Mouse (Mus musculus) right cerebral cortex, postnatal 36 days (tissue): Measurements from ENCODE around the gene Pxn.
A peak's percentile ranks its signal among the peaks of the same experiment; 100 is the strongest.

Experiments
- DNase-seq, 2 experiments: peaks; one replicate each; pipeline ENCODE4 v3.0.0; 2022; ENCODE audit warnings: low spot score in 2 of 2, mixed read lengths in 1 of 2

Pxn gene

DNA sequence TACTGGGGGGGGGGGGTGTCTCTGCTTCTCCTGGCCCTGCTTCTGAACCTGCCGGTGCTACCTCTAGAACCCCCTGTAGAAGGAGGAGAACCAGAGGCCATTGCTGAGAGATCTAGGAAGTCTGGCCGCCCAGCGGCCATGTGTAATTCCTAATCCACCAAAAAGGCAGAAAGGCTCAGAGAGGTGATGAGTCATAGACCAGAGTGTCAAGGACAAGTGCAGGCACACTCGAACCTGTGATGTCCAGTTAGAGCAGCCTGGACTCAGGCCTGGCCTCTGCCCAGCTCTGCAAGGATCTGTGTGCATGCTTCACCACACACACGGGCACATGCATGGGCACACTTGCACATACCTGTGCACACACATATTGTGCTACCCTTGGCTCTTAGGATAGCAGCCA lies 21.7 kb downstream of the Pxn start:
- DNase-seq, result no peak

DNA sequence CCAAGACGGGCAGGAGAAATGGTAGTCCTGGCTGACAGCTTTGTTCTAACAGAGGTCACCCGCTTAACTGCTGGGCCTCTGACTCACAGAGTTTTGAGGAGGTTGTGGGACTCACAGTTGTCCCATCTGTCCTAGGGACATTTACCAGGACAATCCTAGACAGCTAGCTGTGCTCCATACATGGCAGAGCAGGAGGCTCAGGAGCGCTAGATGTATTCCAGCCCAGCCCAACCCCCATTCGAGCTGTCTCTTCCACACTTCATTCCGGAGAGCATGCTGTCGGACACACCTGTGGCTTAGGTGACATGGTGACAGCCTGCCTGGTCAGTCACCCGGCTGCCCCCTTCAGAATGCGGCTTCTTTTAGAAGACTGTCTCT lies 22.9 kb downstream of the Pxn start:
- DNase-seq, result no peak

GRCm38 (mm10) chr5:115529742-115530446 lies 23.4 kb downstream of the Pxn start:
- DNase-seq, result no peak

DNA sequence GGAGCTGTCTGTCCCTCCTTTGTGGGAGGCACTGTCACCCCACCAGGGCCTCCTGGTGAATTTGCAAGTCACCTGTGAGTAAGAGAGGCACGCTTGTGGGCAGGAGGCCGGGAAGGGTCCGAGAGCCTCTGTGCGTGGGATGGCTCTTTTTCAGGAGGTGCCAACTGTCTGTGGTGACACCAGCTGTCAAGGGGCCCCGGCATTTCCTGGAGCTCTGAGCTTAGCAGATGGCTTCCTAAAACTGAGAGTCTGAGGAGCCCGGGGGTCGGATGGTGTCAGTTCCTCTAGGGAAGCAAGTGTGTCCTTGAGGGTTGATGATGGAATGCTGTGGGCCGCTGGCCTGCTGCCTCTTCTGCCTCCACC lies 24.0 kb downstream of the Pxn start:
- DNase-seq, result no peak

- DNase-seq, result peak in 1 of 2 experiments; percentile 65
Measured at GRCm38 (mm10) chr5:115531671-115532270, 25.3 kb downstream of the Pxn start.

GRCm38 (mm10) chr5:115534290-115534731 lies 27.8 kb downstream of the Pxn start:
- no peak for DNase-seq

DNA sequence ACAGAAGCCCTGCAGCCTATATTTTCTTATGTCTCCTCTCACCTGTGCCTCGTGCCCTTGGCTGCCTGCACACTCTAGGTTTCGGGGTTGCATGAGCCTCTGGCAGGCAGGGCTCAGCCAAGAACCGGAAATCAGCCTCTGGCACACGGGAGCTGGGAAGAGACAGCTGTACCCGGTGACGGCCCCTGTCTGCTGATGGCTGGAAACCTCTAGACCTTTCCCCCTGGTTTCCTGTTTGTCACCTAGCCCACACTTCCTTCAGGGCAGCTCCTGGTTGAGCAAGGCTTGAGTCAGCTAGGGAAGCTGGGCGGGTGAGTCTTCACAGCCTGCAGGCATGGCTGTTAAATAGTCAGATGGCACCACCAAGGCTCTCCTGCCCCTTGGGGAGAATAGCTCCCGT lies 28.4 kb downstream of the Pxn start:
- no peak for DNase-seq

- no peak for DNase-seq
Measured at GRCm38 (mm10) chr5:115535635-115536034, 29.2 kb downstream of the Pxn start.

GRCm38 (mm10) chr5:115538017-115538692 lies 31.7 kb downstream of the Pxn start:
- no peak for DNase-seq

DNA sequence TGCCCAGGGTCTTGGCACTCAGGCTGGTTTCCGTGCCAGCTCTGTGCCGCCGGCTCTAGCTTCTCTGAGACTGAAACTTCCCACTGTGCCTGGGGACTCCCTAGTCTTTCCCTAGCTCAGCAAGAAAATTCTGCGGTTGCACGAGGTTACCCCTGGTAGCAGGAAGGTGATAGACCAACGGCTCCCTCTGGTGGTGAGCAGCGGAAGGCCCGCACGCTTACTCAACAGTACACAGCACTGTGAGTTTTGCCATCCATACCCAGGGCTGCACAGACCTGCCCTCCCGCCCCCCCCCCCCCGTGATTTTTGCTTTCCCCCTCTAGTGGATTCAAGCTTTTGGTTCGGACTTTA lies 32.2 kb downstream of the Pxn start:
- peak; percentile 82 to 87 for DNase-seq

- DNase-seq, result no peak
Measured at GRCm38 (mm10) chr5:115542635-115543384, 36.3 kb downstream of the Pxn start.

GRCm38 (mm10) chr5:115543509-115544253 lies 37.2 kb downstream of the Pxn start:
- DNase-seq, result peak; percentile 40 to 47

- no peak for DNase-seq
Measured at GRCm38 (mm10) chr5:115544655-115545185, 38.2 kb downstream of the Pxn start.

DNA sequence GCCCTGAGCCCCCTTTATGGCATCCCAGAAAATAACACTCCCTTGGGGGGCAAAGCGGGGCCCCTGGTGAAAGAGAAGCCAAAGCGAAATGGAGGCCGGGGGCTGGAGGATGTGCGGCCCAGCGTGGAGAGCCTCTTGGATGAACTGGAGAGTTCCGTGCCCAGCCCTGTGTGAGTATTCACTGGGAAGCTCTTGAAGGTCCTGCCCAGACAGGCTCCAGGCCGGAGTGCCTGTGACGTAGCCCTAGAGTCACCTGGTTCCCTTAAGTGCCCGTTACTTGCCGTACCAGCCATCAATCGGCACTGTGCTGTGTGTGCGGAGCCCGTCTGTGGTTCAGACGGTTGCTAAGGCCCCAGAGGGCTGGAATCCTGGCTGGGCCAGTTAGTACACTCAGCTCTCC lies 39.2 kb downstream of the Pxn start:
- no peak for DNase-seq

DNA sequence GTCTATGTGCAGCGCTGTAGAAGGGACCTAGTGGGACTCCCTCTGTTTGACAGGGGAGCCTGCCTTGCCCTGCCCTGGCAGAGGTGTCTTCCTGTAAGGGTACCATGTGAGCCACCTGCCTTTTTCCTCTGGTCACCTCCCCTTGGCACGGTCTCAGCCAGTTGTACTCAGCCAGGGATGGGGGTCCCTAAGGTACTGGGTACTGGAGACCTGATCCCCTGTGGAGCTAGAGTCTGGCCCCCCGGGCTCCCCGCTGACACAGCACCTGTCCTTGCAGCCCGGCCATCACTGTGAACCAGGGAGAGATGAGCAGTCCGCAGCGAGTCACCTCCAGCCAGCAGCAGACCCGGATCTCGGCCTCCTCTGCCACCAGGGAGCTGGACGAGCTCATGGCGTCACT lies 40.1 kb downstream of the Pxn start:
- DNase-seq, result no peak

DNA sequence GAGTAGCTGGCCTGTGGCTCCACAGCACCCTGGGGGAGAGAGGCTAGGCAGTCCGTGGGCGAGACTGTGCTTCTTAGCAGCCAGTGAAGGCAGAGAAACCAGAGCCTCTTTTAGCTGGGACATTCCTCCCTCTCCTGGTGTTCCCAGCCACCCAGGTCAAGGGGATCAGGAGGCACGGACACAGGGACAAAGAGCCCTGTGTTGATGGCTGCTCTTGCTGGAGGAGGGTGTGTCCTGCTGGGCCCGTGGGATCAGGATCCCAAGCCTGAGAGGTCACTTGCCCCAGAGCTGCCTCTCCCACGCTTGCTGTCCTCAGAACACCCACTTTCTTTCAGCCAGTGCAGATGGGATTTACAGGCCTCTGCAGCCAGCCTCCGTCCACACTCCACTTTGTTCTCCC lies 40.5 kb downstream of the Pxn start:
- no peak for DNase-seq

DNA sequence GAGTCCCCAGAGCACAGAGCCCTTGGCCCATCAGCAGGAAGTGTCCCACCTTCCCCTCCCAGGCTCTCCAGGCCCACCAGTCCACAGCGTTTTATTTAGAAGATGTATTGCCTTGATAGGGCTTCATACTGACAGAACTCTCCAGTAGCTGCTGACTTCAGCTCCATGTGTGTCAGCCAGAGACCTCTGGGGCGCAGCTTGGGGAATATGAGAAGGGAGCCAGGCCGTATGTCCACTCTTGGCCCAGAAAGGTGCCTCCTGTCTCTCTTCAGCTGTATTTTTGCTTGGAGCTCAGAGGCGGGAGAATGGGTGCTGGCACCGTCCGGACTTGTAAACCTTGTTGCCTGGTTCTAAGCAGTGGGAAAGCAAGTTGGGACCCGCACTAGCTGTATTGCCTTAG lies 40.9 kb downstream of the Pxn start:
- DNase-seq, result no peak

GRCm38 (mm10) chr5:115548501-115549285 lies 42.2 kb downstream of the Pxn start:
- no peak for DNase-seq

- DNase-seq, result no peak
Measured at GRCm38 (mm10) chr5:115550482-115551005, 44.1 kb downstream of the Pxn start.

DNA sequence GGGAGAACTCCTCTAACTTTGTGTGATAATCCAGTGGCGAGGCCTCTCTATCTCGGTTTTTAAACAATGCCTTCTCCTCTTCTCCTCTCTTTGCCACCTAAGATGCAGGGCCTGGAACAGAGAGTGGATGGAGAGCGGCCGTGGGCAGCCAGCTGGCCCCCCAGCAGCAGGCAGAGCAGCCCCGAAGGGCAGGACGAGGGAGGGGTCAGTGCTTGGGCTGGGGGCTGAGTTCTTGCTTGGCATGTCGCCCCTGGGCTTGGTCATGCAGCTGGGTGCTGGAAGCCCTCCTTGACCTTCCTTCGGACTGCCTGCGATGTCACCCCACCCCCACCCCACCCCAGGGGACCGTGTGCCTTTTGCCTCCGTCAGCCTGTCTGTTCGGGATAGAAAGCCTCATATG lies 44.9 kb downstream of the Pxn start:
- no peak for DNase-seq

DNA sequence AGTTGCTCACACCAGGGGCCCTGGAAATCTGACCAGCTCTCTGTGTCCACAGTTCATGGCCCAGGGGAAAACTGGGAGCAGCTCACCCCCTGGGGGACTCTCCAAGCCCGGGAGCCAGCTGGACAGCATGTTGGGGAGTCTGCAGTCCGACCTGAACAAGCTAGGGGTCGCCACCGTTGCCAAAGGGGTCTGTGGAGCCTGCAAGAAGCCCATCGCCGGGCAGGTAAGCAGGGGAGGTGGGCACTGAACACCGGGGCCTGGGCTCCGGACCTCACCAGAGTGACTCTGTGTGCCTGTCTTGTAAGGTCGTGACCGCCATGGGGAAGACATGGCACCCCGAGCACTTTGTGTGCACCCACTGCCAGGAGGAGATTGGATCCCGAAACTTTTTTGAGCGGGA lies 45.3 kb downstream of the Pxn start:
- no peak for DNase-seq
